Mouse (Mus musculus) retina, embryonic 14.5 days (tissue): ENCODE data around the gene Map2k1.

Source experiments
- DNase-seq: peaks from one replicate; pipeline ENCODE4 v3.0.0-alpha.2; 2015; ENCODE audit warnings: low spot score

Map2k1 gene

GRCm38 (mm10) chr9:64139879-64140278 lies 113.6 kb downstream of the Map2k1 start:
- no peak for DNase-seq

DNA sequence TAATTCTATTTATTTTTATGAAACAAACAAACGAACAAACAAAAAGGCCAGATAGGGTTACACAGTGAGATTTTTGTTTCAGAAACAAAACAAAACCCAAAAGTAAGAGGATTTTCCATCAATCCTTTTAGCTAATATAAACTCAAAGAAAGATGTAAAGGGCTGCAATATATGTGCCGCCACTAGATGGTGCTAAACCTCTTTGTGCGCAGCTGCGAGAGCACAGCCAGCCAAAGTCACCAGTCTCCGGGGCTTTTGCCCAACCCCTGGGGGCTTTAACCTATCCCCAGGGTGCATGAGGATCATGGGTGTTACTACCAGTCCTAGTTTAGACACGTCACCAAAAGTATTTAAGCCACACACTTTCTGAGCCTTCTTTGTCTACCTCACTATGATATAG lies 114.5 kb downstream of the Map2k1 start:
- DNase-seq, result peak; percentile 78
